Mouse (Mus musculus): ENCODE data around the gene Mfn2.
"Not testable (repeated sequence)": the region's sequence is repeated elsewhere in the genome, so short reads cannot be mapped to it uniquely, and the experiment has no call there.

The Mfn2 gene

GRCm38 (mm10) chr4:147867563-147868449 lies 36.7 kb downstream of the Mfn2 start:
- DNase-seq: peak in 1 of 2 experiments; percentile 20

DNA sequence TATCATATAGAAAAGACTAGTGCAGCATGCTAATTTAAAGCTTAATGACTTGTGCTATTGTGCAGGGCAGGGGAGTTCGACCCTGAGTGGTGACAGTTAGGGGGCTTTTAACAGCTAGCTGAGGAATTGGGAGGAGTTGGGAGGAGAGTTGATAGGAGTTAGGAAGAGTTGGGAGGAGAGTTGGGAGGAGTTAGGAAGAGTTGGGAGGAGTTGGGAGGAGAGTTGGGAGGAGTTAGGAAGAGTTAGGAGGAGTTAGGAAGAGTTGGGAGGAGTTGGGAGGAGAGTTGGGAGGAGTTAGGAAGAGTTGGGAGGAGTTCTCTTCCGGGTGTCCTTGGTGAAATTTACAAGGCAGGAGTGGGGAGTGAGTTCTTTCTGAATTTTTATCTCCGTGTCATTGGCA lies 37.7 kb downstream of the Mfn2 start:
- DNase-seq: not testable (repeated sequence)

GRCm38 (mm10) chr4:147866056-147866455 lies 38.4 kb downstream of the Mfn2 start:
- DNase-seq: no peak

DNA sequence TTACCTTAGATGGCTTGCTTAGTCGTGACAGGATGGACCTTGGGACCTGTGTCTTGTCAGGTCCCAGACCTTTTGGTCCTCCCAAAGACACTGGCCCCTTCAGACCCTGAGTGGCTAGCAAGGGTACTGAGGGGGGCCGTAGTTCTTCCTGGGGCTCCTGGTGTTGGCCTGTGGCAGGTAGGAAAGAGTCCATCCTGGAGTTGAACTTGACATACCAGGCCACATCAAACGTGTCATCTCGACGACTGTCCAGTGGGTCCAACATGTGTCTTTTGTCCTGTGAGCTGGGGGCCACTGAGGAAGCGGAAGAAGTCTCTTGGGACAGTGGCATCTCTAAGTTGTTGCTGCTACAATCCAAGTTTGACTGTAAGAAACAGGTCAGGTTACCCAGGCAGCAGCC lies 38.9 kb downstream of the Mfn2 start:
- no peak for DNase-seq

- DNase-seq: no peak
Measured at GRCm38 (mm10) chr4:147862051-147862450, 42.5 kb downstream of the Mfn2 start.

DNA sequence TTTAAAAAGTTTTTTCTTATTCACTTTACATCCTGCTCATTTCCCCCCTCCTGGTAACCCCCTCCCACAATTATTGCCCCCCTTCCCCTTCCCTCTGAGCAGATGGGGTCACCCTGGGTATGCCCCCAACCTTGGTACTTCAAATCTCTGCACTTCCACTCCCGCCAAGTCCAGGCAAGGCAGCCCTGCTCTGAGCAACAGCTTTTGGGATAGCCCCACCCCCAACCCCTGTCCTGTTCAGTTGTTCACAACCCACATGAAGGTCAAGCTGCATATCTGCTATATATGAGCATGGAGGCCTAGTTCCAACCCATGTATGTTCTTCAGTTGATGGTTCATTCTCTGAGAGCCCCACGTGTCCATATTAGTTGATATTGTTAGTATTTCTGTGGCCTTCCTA lies 53.7 kb downstream of the Mfn2 start:
- DNase-seq: no peak

DNA sequence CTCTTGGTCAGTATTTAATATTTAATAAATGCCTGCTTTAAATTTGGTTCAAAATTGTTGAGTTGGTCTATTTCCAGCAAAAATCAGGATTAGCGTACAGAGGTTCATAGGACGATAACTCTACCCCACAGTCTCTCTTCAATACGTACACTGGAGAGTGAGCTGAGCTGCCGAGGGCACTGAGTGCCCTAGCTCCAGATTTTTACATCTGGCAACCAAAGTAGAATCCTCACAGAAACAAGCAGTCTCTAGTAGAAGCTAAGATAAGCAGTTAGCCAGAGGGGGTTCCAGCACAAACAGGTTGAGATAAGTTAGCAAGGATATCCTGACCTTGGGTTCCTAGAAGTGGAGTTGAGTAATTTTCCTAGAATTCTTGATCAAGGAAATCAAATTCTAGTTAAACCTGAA lies 55.9 kb downstream of the Mfn2 start:
- DNase-seq: no peak

- peak; percentile 75 to 91 for DNase-seq
Measured at GRCm38 (mm10) chr4:147847614-147848583, 56.6 kb downstream of the Mfn2 start, which contains the start of gene Zfp933. Zfp933 (minus strand) TSS chr4:147848366.

- no peak for DNase-seq
Measured at GRCm38 (mm10) chr4:147842871-147843270, 61.6 kb downstream of the Mfn2 start.

DNA sequence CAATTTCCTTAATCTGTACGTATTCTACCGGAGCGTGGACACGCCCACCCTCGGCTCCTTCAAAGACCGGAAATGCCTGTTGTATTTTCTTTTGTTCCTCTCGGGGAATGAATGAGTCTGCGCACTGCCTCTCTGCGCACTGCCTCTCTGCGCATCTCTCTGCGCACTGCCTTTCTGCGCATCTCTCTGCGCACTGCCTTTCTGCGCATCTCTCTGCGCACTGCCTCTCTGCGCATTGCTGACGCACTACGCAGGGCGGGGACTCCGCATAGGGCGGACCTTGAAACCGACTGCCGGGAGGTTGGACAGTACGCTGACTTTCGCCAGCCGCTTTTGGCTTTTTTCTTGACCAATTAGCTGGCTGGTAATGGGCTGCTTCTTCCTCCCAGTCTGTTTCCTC lies 65.2 kb downstream of the Mfn2 start:
- peak in 1 of 2 experiments; percentile 18 for DNase-seq

GRCm38 (mm10) chr4:147824389-147824788 lies 80.1 kb downstream of the Mfn2 start:
- DNase-seq: no peak

Data from kidney, postnatal 36 days (tissue).